Mouse (Mus musculus) embryonic fibroblast, embryonic 13.5 days (primary cell): ENCODE results near the gene Cngb1.

Experiments used
- CTCF ChIP-seq: IDR thresholded peaks from 2 replicates; pipeline ENCODE4 v1.5.1; 2011; ENCODE audit warnings: mild to moderate bottlenecking, control low read depth, low read length, moderate library complexity, borderline replicate concordance; ENCODE audit not compliant: insufficient read depth
- POLR2A ChIP-seq: IDR thresholded peaks from 2 replicates; pipeline ENCODE4 v1.6.1; 2011; ENCODE audit warnings: low read depth, mild to moderate bottlenecking, control low read depth, low read length, moderate library complexity

DNA sequence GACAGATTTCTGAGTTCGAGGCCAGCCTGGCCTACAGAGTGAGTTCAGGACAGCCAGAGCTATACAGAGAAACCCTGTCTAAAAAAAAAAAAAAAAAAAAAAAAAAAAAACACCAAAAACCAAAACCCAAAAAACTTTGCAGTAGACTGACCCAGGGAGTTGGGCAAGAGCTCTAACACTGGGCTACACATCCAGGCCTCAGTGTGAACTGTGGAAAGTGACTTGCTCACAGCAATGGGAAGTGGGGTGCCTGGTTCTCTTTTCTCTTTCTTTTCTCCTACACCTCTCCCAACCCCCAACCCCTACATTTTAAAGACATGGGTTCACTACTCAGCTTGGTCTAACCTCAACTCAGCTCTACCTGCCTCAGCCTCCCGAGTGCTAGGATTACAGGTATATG lies 44.2 kb downstream of the Cngb1 start:
- TF ChIP-seq CTCF: no peak
- TF ChIP-seq POLR2A: no peak
